Mouse (Mus musculus): Measurements from ENCODE around the gene Fxr2. TPM values are rescaled to one million over a fixed set of nuclear protein-coding genes. Genes with fewer than 3 reads are reported as not detected.

Gene Fxr2
- polyA plus RNA-seq, 1 experiment from 2014 or later, result 41.5 TPM

DNA sequence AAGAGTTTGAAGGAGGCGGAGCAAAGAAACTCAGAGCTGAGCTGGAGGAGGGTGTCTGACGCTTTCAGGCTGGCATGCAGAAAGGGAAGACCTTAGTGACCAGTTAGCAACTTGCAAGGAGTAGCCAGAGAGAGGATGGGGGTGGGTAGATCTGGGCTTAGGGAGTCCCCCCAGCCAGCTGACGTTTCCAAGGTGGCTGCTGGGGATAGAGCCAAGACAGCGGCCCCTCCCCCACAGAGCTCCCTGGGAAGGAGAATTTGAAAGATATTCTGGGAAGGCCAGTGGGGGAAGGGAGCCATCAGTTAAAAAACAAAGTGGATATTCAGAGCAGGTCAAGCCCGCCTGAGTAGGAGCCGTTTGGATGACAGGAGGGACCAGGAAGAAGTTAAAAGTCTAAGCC, 32.7 kb upstream of the Fxr2 start:
- H3K27me3 ChIP-seq, result no peaks in the 10 kb centered on the region
- ATAC-seq (ENCODE audit: low FRiP score, low read depth), result peak; percentile 70
- 11% methylated on average over 6 of the region's 6 CpGs for WGBS
- no peak overlapping the region for H3K9ac ChIP-seq
- H3K4me2 ChIP-seq, result 0 out of 2 replicates have a peak overlapping the region, but pooled peaks have one; percentile 14
- H3K36me3 ChIP-seq, result peaks cover 23% of the 10 kb centered on the region
- H3K4me1 ChIP-seq (replicated peaks), result peaks cover 50% of the 10 kb centered on the region
- no peak overlapping the region for H3K4me3 ChIP-seq
- H3K27ac ChIP-seq (replicated peaks), result peak overlapping the region; percentile 76
- H3K9me3 ChIP-seq, result no peaks in the 10 kb centered on the region

DNA sequence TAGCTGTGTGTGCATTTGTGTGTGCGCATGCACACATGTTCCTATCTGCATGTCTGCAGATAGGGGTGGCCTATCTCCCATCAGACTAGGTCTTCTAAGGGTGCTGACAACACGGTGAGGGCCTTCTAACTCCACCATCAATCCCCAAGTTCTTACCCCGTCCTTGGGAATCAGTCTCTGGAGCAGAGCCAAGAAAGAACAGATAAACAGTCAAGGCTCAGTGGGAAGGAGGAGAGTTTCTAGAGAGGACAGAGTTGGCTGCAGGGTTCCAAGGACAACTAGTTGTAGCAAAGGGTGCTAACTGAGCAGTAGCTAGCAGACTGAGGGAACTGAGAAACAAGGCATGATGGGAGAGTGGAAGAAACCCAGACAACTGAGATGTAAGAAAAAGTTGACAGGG, 31.0 kb upstream of the Fxr2 start:
- no peak for ATAC-seq (ENCODE audit: low FRiP score, low read depth)
- Histone ChIP-seq H3K36me3 (peaks cover 23% of the 10 kb centered on the region), H3K4me3 (no peak overlapping the region), H3K4me2 (no peak overlapping the region), H3K27ac (replicated peaks) (no peak overlapping the region), H3K9ac (no peak overlapping the region), H3K9me3 (no peaks in the 10 kb centered on the region), H3K27me3 (no peaks in the 10 kb centered on the region), H3K4me1 (replicated peaks) (peaks cover 55% of the 10 kb centered on the region)
- WGBS, result 68% methylated on average over 3 of the region's 3 CpGs

DNA sequence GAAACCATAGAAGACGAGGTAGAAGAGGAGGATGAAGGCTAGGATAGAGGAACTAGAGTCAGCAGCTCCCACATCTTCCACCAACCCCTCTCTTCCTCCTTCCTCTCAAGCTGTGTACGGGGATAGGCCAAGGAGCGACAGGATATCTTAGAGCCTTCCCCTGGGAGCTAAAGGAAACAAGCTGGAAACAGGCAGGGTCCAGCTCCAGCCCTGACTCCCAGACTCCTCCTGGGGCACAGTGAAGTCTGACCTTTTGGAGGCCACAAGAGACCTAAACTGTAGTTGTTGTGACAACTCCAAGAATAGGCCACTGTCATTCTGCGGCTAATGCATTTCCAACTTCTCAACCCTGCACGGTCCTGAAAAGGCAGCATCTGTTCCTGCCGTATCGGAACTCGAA, 29.3 kb upstream of the Fxr2 start:
- H3K27me3 ChIP-seq, result no peaks in the 10 kb centered on the region
- WGBS, result 79% methylated on average over 8 of the region's 8 CpGs
- no peak overlapping the region for H3K9ac ChIP-seq
- H3K4me1 ChIP-seq (replicated peaks), result peaks cover 55% of the 10 kb centered on the region
- peaks cover 23% of the 10 kb centered on the region for H3K36me3 ChIP-seq
- peak overlapping the region; percentile 65 for H3K4me3 ChIP-seq
- no peaks in the 10 kb centered on the region for H3K9me3 ChIP-seq
- no peak overlapping the region for H3K27ac ChIP-seq (replicated peaks)
- H3K4me2 ChIP-seq, result peak overlapping the region; percentile 83
- no peak for ATAC-seq (ENCODE audit: low FRiP score, low read depth)

DNA sequence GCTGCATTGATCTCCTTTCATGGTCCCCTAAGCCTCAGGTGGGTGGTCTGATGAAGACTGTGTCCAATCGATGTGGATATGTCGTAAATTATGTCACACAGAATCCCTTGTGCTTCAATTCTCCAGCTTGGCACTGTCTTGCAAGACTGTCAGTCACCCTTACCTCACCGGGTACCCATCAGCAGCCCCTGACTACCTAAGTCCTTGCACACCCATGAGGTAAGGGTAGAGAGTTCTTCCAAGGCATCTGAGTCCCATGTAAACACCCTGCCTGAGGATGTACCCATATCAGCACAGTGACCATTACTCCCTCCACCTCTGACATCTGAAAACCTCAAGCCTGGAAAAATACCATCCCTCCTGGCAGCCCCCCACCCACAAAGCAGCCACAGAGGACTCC, 28.4 kb upstream of the Fxr2 start:
- WGBS, result 42% methylated on average over 3 of the region's 3 CpGs
- no peaks in the 10 kb centered on the region for H3K27me3 ChIP-seq

DNA sequence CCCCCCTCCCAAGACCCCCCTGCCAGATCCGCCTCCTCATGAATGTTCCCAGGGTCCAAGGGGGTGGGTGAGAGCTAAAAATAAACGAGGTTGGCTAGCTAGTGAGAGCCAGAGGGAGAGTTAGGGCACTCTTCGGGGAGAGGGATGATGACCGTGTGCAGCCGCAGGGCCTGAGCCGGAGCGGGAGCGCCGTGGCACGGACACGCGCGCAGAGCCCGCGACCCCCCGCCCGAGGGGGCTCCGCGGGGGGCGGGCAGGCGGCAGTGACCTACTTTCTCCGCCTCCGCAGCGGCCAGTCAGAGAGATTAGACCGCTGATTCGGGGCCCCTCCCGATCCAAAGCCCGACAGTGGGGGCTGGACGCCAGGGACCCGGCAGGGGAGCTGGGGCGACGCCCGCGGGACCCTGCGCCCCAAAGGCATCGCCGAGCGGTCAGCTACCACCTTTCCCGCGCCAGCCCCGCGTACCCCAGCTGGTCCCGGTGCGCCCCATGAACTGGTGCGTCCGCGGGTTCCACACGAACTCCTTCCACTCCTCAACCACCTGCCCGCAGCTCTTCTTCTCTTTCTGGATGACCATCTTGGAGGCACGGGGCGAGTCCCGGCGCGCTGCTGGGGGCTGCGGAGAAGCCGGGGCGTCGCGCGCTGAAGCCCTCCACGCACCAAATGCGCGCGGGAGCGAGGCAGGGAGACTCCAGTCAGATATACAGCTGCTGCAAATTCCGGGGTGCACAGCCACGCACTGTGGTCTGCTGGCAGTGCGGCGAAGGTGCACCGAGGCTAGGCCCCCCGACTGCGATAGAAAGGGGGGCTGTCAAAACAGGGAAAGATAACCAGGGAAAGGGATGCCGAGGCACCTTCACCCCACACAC, 27.8 kb upstream of the Fxr2 start:
- Histone ChIP-seq H3K27me3 (no peaks in the 10 kb centered on the region), H3K9me3 (no peaks in the 10 kb centered on the region), H3K9ac (peak overlapping the region; percentile 74), H3K27ac (replicated peaks) (peak overlapping the region; percentile 67), H3K4me1 (replicated peaks) (peaks cover 45% of the 10 kb centered on the region), H3K4me2 (peak overlapping the region; percentile 83), H3K36me3 (peaks cover 16% of the 10 kb centered on the region), H3K4me3 (peak overlapping the region; percentile 65)
- WGBS, result 0% methylated on average over 57 of the region's 73 CpGs
- peak; percentile 47 for ATAC-seq (ENCODE audit: low FRiP score, low read depth)

More for the DNA sequence above, 28.4 kb upstream of the Fxr2 start:
- H3K9ac ChIP-seq, result peak overlapping the region; percentile 74
- peaks cover 52% of the 10 kb centered on the region for H3K4me1 ChIP-seq (replicated peaks)
- ATAC-seq (ENCODE audit: low FRiP score, low read depth), result no peak
- no peaks in the 10 kb centered on the region for H3K9me3 ChIP-seq
- peaks cover 21% of the 10 kb centered on the region for H3K36me3 ChIP-seq
- H3K4me3 ChIP-seq, result peak overlapping the region; percentile 65
- peak overlapping the region; percentile 83 for H3K4me2 ChIP-seq
- peak overlapping the region; percentile 67 for H3K27ac ChIP-seq (replicated peaks)

DNA sequence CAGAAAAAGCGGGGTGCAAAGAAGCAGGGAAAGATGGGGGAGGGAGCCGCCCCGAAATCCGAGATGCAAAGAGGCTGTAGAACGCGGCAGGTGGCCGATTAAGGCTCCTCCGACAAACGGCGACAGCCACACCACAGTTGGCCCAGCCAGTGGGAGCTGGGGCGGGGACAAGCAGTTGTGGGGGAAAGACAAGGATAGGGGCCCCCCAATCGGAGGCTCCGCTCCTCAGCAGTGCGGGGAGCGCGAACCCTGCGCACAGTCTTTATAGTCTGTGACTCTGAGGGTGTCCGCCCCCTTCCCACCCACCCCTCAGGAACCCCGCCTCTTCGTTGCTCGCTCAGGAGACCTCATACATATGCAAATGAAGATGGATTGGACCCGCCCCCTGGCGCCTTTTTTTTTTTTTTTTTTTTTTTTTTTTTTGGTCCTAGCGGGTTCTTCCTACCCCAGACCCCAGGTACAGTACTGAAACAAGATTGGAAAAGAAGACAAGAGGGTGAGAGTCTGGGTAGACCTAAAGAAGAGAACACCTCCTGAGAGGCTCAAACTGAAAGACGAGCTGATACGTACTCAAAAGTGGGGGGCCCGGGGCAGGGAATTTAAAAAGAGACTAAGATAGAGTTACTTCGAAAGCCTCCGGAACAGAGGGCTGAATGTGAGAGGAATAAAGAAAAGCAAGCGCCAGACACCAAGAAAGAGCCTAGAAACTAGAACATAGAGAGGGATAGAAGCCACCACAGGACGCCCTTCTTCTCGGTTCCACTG, 26.9 kb upstream of the Fxr2 start, which contains the start of gene Atp1b2:
Gene Atp1b2, minus strand, starts transcription at position 217 of the 765 bp plus-strand sequence.
- H3K4me2 ChIP-seq, result peak within 1 kb of the TSS; percentile 83
- peak; percentile 93 for ATAC-seq (ENCODE audit: low FRiP score, low read depth)
- WGBS, result 3% methylated on average over 32 of the region's 32 CpGs
- H3K9ac ChIP-seq, result peak within 1 kb of the TSS; percentile 74
- H3K27me3 ChIP-seq, result no peaks in the 10 kb centered on the region
- H3K27ac ChIP-seq (replicated peaks), result peak within 1 kb of the TSS; percentile 67
- H3K4me1 ChIP-seq (replicated peaks), result peaks cover 36% of the 10 kb centered on the region
- H3K9me3 ChIP-seq, result no peaks in the 10 kb centered on the region
- H3K4me3 ChIP-seq, result peak within 1 kb of the TSS; percentile 65
- peaks cover 9% of the 10 kb centered on the region for H3K36me3 ChIP-seq

DNA sequence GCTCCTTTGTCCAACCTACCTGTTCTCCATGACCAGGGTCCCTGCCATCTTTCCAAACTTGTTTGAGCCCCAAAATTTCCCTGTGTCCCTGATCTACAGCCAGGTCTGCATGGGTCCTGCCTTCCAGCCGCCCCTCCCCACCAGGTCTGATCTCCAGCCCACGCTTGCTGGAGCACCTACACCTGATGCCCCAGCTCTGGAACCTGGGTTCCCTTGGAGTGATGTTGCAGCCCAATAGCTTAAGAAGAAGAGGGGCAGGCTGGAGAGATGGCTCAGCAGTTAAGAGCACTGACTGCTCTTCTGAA, 26.3 kb upstream of the Fxr2 start:
- ATAC-seq (ENCODE audit: low FRiP score, low read depth), result no peak
- peak overlapping the region; percentile 83 for H3K4me2 ChIP-seq
- H3K4me3 ChIP-seq, result peak overlapping the region; percentile 65
- peaks cover 9% of the 10 kb centered on the region for H3K36me3 ChIP-seq
- H3K4me1 ChIP-seq (replicated peaks), result peaks cover 35% of the 10 kb centered on the region
- H3K27me3 ChIP-seq, result no peaks in the 10 kb centered on the region
- H3K9me3 ChIP-seq, result no peaks in the 10 kb centered on the region
- no peak overlapping the region for H3K9ac ChIP-seq
- WGBS, result 47% methylated on average over 2 of the region's 2 CpGs
- peak overlapping the region; percentile 42 for H3K27ac ChIP-seq (replicated peaks)

DNA sequence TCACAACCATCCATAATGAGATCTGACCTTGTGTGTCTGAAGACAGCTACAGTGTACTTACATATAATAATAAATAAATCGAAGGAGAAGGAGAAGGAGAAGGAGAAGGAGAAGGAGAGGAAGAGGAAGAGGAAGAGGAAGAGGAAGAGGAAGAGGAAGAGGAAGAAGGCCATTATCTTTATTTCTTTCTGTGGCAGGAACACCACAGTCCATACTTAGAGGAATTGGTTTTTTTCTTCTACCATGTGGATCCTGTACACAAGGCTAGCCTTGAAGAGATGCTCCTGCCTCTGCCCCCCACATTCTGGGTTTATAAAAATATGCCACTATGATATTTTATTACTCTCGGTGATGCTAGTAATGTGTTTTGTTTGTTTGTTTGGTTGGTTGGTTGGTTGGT, 26.0 kb upstream of the Fxr2 start:
- H3K9me3 ChIP-seq, result no peaks in the 10 kb centered on the region
- peaks cover 32% of the 10 kb centered on the region for H3K4me1 ChIP-seq (replicated peaks)
- WGBS, result 86% methylated on average over 2 of the region's 2 CpGs

DNA sequence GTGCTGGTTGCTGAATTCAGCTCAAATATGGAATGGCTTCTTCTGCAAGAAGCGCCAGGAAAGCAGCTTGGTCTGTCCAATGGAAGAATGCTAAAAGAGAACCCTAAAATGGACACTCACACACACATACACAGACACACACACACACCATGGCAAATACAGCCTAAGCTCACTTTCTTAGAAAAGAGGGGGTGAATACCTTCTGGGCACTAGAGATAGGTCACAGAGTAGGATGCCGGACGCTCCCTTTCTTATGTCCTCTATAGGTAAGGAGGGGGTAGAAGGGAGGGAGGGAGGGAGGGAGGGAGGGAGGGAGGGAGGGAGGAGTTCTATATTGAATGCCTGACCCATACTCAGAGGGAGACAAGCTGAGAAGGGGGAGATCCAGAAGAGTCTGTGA, 24.3 kb upstream of the Fxr2 start:
- Histone ChIP-seq H3K27me3 (no peaks in the 10 kb centered on the region), H3K4me3 (no peak overlapping the region), H3K9me3 (no peaks in the 10 kb centered on the region), H3K27ac (replicated peaks) (no peak overlapping the region), H3K4me2 (no peak overlapping the region), H3K9ac (no peak overlapping the region), H3K36me3 (no peaks in the 10 kb centered on the region), H3K4me1 (replicated peaks) (peaks cover 17% of the 10 kb centered on the region)
- ATAC-seq (ENCODE audit: low FRiP score, low read depth), result no peak
- WGBS, result 86% methylated on average over 3 of the region's 3 CpGs

More for the DNA sequence above, 26.0 kb upstream of the Fxr2 start:
- ATAC-seq (ENCODE audit: low FRiP score, low read depth), result no peak
- H3K4me2 ChIP-seq, result no peak overlapping the region
- H3K27me3 ChIP-seq, result no peaks in the 10 kb centered on the region
- no peak overlapping the region for H3K4me3 ChIP-seq
- peaks cover 5% of the 10 kb centered on the region for H3K36me3 ChIP-seq
- H3K9ac ChIP-seq, result no peak overlapping the region
- no peak overlapping the region for H3K27ac ChIP-seq (replicated peaks)

DNA sequence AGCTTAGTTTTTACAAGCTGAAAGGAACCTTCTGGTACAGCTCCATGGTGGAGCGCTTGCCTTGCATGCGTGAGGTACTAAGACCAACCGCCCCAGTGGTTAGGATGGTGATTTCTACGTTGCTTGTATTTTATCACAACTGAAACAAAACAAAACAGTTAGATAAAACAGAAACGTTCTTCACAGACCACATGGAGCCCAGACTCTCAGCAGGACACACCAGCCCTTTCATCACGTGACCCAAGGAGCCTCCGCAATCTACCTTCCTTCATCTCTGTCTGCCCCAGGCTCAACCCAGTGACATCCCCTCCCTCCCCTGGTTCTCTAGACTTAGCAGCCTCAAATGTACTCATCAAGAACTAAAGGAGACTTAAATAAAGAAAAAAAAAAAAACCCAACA, 23.4 kb upstream of the Fxr2 start:
- no peak overlapping the region for H3K9ac ChIP-seq
- WGBS, result 59% methylated on average over 7 of the region's 7 CpGs
- no peaks in the 10 kb centered on the region for H3K9me3 ChIP-seq
- ATAC-seq (ENCODE audit: low FRiP score, low read depth), result no peak
- no peaks in the 10 kb centered on the region for H3K27me3 ChIP-seq
- H3K4me2 ChIP-seq, result no peak overlapping the region
- H3K36me3 ChIP-seq, result no peaks in the 10 kb centered on the region
- no peak overlapping the region for H3K27ac ChIP-seq (replicated peaks)
- H3K4me3 ChIP-seq, result no peak overlapping the region
- peaks cover 11% of the 10 kb centered on the region for H3K4me1 ChIP-seq (replicated peaks)

DNA sequence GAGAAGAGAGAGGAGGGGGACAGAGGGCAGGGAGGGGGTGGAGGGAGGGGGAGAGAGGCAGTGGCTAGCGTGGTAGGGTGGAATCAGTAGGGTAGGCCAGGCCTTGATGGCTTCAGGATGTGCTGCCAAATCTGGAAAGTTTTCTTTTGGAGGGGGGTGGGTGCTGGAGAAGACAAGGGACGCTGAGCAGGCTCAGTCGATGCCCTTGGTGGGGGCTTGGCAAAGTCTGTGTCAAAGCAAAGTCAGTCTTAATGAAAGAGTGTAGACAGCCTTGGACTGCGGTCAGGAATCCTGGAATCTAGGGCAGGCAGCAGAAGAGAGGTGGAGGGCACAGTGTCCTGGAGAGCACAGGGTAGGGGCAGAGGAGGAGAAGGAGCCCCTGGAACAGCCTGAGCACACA, 21.9 kb upstream of the Fxr2 start:
- H3K27me3 ChIP-seq, result no peaks in the 10 kb centered on the region
- H3K4me3 ChIP-seq, result no peak overlapping the region
- ATAC-seq (ENCODE audit: low FRiP score, low read depth), result no peak
- H3K36me3 ChIP-seq, result no peaks in the 10 kb centered on the region
- no peak overlapping the region for H3K4me2 ChIP-seq
- H3K9me3 ChIP-seq, result no peaks in the 10 kb centered on the region
- WGBS, result 49% methylated on average over 4 of the region's 4 CpGs
- H3K27ac ChIP-seq (replicated peaks), result no peak overlapping the region
- 0 out of 2 replicates have a peak, but pooled peaks cover 10% of the 10 kb centered on the region for H3K4me1 ChIP-seq (replicated peaks)
- no peak overlapping the region for H3K9ac ChIP-seq

Data from hindbrain, embryonic 15.5 days (tissue).